ENCODE assay signal across 11 mouse cellular contexts in genomic region chr4:63622378-63622835, GRCm38 (mm10). TPM values are rescaled to one million over a fixed set of nuclear protein-coding genes. Genes with fewer than 3 reads are reported as not detected.
DNase-seq lines count a peak whose midpoint lies in the region; ATAC-seq and TF ChIP-seq lines count a peak whose summit lies in the region.
"Had no signal": no experiment of that assay in that cellular context is flagged by ENCODE, and none has a peak within 500 bp of the region (broad histone marks: within the 10 kb centered on the region; RNA-seq: fewer than 3 reads in every experiment).

Gene Tex48, minus strand, starts transcription at chr4:63622428.

- H3K9ac ChIP-seq in liver, embryonic 12.5 days: no peak within 1 kb of the TSS

- no peak for TF ChIP-seq POLR2A in bone marrow, adult 2 months (IDR thresholded peaks at IDR 0.05; ENCODE audit: borderline replicate concordance, control insufficient read depth, low read depth, low read length)

- ATAC-seq in liver, embryonic 12.5 days: no peak

- DNase-seq in cerebellum, postnatal 10 days: peak; percentile 48
- DNase-seq in cerebellum, postnatal 36 days: no peak
- DNase-seq in liver: peak; percentile 44
- peak; percentile 51 for DNase-seq in lung, postnatal 36 days
- no peak for DNase-seq in left cerebral cortex, postnatal 14 days (ENCODE audit: low spot score in 2 of 2)
- no peak for DNase-seq in right cerebral cortex, postnatal 10 days (ENCODE audit: low spot score in 2 of 2)

- no peaks in the 10 kb centered on the region for H3K9me3 ChIP-seq in liver, embryonic 12.5 days (replicated peaks)

- no peak within 1 kb of the TSS for H3K4me2 ChIP-seq in liver, embryonic 12.5 days

- TF ChIP-seq CTCF in bone marrow, adult 2 months (IDR thresholded peaks at IDR 0.05; ENCODE audit: control insufficient read depth, insufficient read depth, low read length): peak; percentile 71

- no peak within 1 kb of the TSS for H3K27ac ChIP-seq in liver, embryonic 12.5 days
- H3K27ac ChIP-seq in bone marrow, adult 2 months (ENCODE audit: control insufficient read depth, insufficient read depth, low read depth, low read length, poor library complexity): no peak within 1 kb of the TSS

- no peaks in the 10 kb centered on the region for H3K27me3 ChIP-seq in liver, embryonic 12.5 days (replicated peaks)

- no peak within 1 kb of the TSS for H3K4me3 ChIP-seq in liver, embryonic 12.5 days
- H3K4me3 ChIP-seq in bone marrow, adult 2 months (replicated peaks; ENCODE audit: control insufficient read depth, low read depth, low read length): no peak within 1 kb of the TSS
- H3K4me3 ChIP-seq: megakaryocyte, embryonic 14.5 days had no signal

- no peaks in the 10 kb centered on the region for H3K36me3 ChIP-seq in liver, embryonic 12.5 days
- H3K36me3 ChIP-seq: G1E had no signal

- intact Hi-C loops in left cerebral cortex, postnatal 14 days (cut with DNase I): no loop called here

- no peaks in the 10 kb centered on the region for H3K4me1 ChIP-seq in liver, embryonic 12.5 days
- H3K4me1 ChIP-seq in bone marrow, adult 2 months (ENCODE audit: control insufficient read depth, insufficient read depth, low read length): no peaks in the 10 kb centered on the region; the same call in 1 of the 2 replicates

- 45% methylated on average over 5 of the region's 5 CpGs for WGBS in liver, embryonic 12.5 days (ENCODE audit: insufficient replicate concordance)
- WGBS in bone marrow, adult 2 months: 47% methylated on average over 5 of the region's 5 CpGs

RNA-seq across cellular contexts. Expression of gene Tex48, which starts in this region (rescaled TPM):
- not detected in 2 replicates for polyA plus RNA-seq in liver, embryonic 12.5 days (2016; fragmentation: Nextera tagmentation; extraction: Ambion mirVana)
- polyA plus RNA-seq in bone marrow, adult 2 months (2011; ENCODE audit: insufficient read depth, insufficient read length, low replicate concordance, missing spikeins): not detected in 2 replicates
- not detected for total RNA-seq in left cerebral cortex, postnatal 14 days (2021)
- total RNA-seq: G1E had no signal
- polyA plus RNA-seq: G1E; heart, embryonic 14.5 days had no signal

Comparison
In these comparisons a context has a peak if more than half of its experiments do, and no peak if none do; other contexts are left out.
1. DNase-seq: peak in cerebellum, postnatal 10 days (2 of 2), liver (single experiment) and lung, postnatal 36 days (single experiment); none in cerebellum, postnatal 36 days (0 of 2), left cerebral cortex, postnatal 14 days (0 of 2) and right cerebral cortex, postnatal 10 days (0 of 2).